Mouse (Mus musculus): ENCODE data around the gene Grin2b. TPM values are rescaled to one million over a fixed set of nuclear protein-coding genes. Genes with fewer than 3 reads are reported as not detected.
"Not testable (repeated sequence)": the region's sequence is repeated elsewhere in the genome, so short reads cannot be mapped to it uniquely, and the experiment has no call there.

Gene Grin2b
- polyA plus RNA-seq, 1 experiment, result 0.61 TPM

GRCm38 (mm10) chr6:135701361-135701760, 471.9 kb downstream of the Grin2b start:
- no peak for TF ChIP-seq POLR2A (IDR thresholded peaks at IDR 0.05; ENCODE audit: low read depth, low read length)
- TF ChIP-seq CTCF (IDR thresholded peaks at IDR 0.05; ENCODE audit: borderline replicate concordance, insufficient read depth, low read length), result no peak
- Histone ChIP-seq H3K4me1 (ENCODE audit: control insufficient read depth, insufficient read depth, low read length) (no peaks in the 10 kb centered on the region), H3K27ac (ENCODE audit: insufficient read depth, low read length) (no peak overlapping the region), H3K4me3 (ENCODE audit: insufficient read depth, low read length) (no peak overlapping the region)

- TF ChIP-seq POLR2A (IDR thresholded peaks at IDR 0.05; ENCODE audit: low read depth, low read length) (no peak), CTCF (IDR thresholded peaks at IDR 0.05; ENCODE audit: borderline replicate concordance, insufficient read depth, low read length) (no peak)
- Histone ChIP-seq H3K4me3 (ENCODE audit: insufficient read depth, low read length) (no peak overlapping the region), H3K27ac (ENCODE audit: insufficient read depth, low read length) (no peak overlapping the region), H3K4me1 (ENCODE audit: control insufficient read depth, insufficient read depth, low read length) (no peaks in the 10 kb centered on the region)
Observed at GRCm38 (mm10) chr6:135700717-135701345, 472.5 kb downstream of the Grin2b start.

GRCm38 (mm10) chr6:135692533-135692932, 480.8 kb downstream of the Grin2b start:
- Histone ChIP-seq H3K4me3 (ENCODE audit: insufficient read depth, low read length) (no peak overlapping the region), H3K27ac (ENCODE audit: insufficient read depth, low read length) (no peak overlapping the region), H3K4me1 (ENCODE audit: control insufficient read depth, insufficient read depth, low read length) (no peaks in the 10 kb centered on the region)
- no peak for TF ChIP-seq CTCF (IDR thresholded peaks at IDR 0.05; ENCODE audit: borderline replicate concordance, insufficient read depth, low read length)
- TF ChIP-seq POLR2A (IDR thresholded peaks at IDR 0.05; ENCODE audit: low read depth, low read length), result no peak

GRCm38 (mm10) chr6:135691561-135691960, 481.8 kb downstream of the Grin2b start:
- TF ChIP-seq POLR2A (IDR thresholded peaks at IDR 0.05; ENCODE audit: low read depth, low read length), result no peak
- no peak for TF ChIP-seq CTCF (IDR thresholded peaks at IDR 0.05; ENCODE audit: borderline replicate concordance, insufficient read depth, low read length)
- Histone ChIP-seq H3K4me3 (ENCODE audit: insufficient read depth, low read length) (no peak overlapping the region), H3K4me1 (ENCODE audit: control insufficient read depth, insufficient read depth, low read length) (no peaks in the 10 kb centered on the region), H3K27ac (ENCODE audit: insufficient read depth, low read length) (no peak overlapping the region)

- Histone ChIP-seq H3K4me1 (ENCODE audit: control insufficient read depth, insufficient read depth, low read length) (no peaks in the 10 kb centered on the region), H3K27ac (ENCODE audit: insufficient read depth, low read length) (no peak overlapping the region), H3K4me3 (ENCODE audit: insufficient read depth, low read length) (no peak overlapping the region)
- no peak for TF ChIP-seq POLR2A (IDR thresholded peaks at IDR 0.05; ENCODE audit: low read depth, low read length)
- no peak for TF ChIP-seq CTCF (IDR thresholded peaks at IDR 0.05; ENCODE audit: borderline replicate concordance, insufficient read depth, low read length)
Observed at GRCm38 (mm10) chr6:135687926-135688325, 485.4 kb downstream of the Grin2b start.

GRCm38 (mm10) chr6:135684206-135684605, 489.1 kb downstream of the Grin2b start:
- no peak for TF ChIP-seq CTCF (IDR thresholded peaks at IDR 0.05; ENCODE audit: borderline replicate concordance, insufficient read depth, low read length)
- TF ChIP-seq POLR2A (IDR thresholded peaks at IDR 0.05; ENCODE audit: low read depth, low read length), result no peak
- H3K4me3 ChIP-seq (ENCODE audit: insufficient read depth, low read length), result no peak overlapping the region
- H3K27ac ChIP-seq (ENCODE audit: insufficient read depth, low read length), result no peak overlapping the region
- no peaks in the 10 kb centered on the region for H3K4me1 ChIP-seq (ENCODE audit: control insufficient read depth, insufficient read depth, low read length)

GRCm38 (mm10) chr6:135681423-135681822, 491.9 kb downstream of the Grin2b start:
- H3K4me3 ChIP-seq (ENCODE audit: insufficient read depth, low read length); H3K27ac ChIP-seq (ENCODE audit: insufficient read depth, low read length); H3K4me1 ChIP-seq (ENCODE audit: control insufficient read depth, insufficient read depth, low read length): not testable (repeated sequence)

GRCm38 (mm10) chr6:135680105-135680710, 493.1 kb downstream of the Grin2b start:
- no peak for TF ChIP-seq CTCF (IDR thresholded peaks at IDR 0.05; ENCODE audit: borderline replicate concordance, insufficient read depth, low read length)
- TF ChIP-seq POLR2A (IDR thresholded peaks at IDR 0.05; ENCODE audit: low read depth, low read length), result no peak
- Histone ChIP-seq H3K4me3 (ENCODE audit: insufficient read depth, low read length) (no peak overlapping the region), H3K27ac (ENCODE audit: insufficient read depth, low read length) (no peak overlapping the region), H3K4me1 (ENCODE audit: control insufficient read depth, insufficient read depth, low read length) (no peaks in the 10 kb centered on the region)

GRCm38 (mm10) chr6:135674380-135674779, 498.9 kb downstream of the Grin2b start:
- TF ChIP-seq POLR2A (IDR thresholded peaks at IDR 0.05; ENCODE audit: low read depth, low read length) (no peak), CTCF (IDR thresholded peaks at IDR 0.05; ENCODE audit: borderline replicate concordance, insufficient read depth, low read length) (no peak)
- no peaks in the 10 kb centered on the region for H3K4me1 ChIP-seq (ENCODE audit: control insufficient read depth, insufficient read depth, low read length)
- H3K4me3 ChIP-seq (ENCODE audit: insufficient read depth, low read length), result no peak overlapping the region
- H3K27ac ChIP-seq (ENCODE audit: insufficient read depth, low read length), result no peak overlapping the region

GRCm38 (mm10) chr6:135672003-135672402, 501.3 kb downstream of the Grin2b start:
- Histone ChIP-seq H3K4me1 (ENCODE audit: control insufficient read depth, insufficient read depth, low read length) (no peaks in the 10 kb centered on the region), H3K27ac (ENCODE audit: insufficient read depth, low read length) (no peak overlapping the region), H3K4me3 (ENCODE audit: insufficient read depth, low read length) (no peak overlapping the region)
- TF ChIP-seq POLR2A (IDR thresholded peaks at IDR 0.05; ENCODE audit: low read depth, low read length) (no peak), CTCF (IDR thresholded peaks at IDR 0.05; ENCODE audit: borderline replicate concordance, insufficient read depth, low read length) (no peak)

Other genes starting within 250 kb of the Grin2b start
- not detected in 2 replicates for gene Gm8994, start 154.0 kb upstream of the Grin2b start, polyA plus RNA-seq (2011; ENCODE audit: insufficient read length, low read depth, missing spikeins)
- gene E330021D16Rik, start 242.1 kb upstream of the Grin2b start, polyA plus RNA-seq (2011; ENCODE audit: insufficient read length, low read depth, missing spikeins), result 0.37 and 0.49 TPM in 2 replicates